Mouse (Mus musculus) urinary bladder, postnatal 4 days (tissue): Measurements from ENCODE around the gene Capza1.
"Not testable (repeated sequence)": the region's sequence is repeated elsewhere in the genome, so short reads cannot be mapped to it uniquely, and the experiment has no call there.

Source experiments
- DNase-seq, 2 experiments: peaks; one replicate each; pipeline ENCODE4 v3.0.0; 2021 to 2022; ENCODE audit warnings: low spot score in 2 of 2

The Capza1 gene

DNA sequence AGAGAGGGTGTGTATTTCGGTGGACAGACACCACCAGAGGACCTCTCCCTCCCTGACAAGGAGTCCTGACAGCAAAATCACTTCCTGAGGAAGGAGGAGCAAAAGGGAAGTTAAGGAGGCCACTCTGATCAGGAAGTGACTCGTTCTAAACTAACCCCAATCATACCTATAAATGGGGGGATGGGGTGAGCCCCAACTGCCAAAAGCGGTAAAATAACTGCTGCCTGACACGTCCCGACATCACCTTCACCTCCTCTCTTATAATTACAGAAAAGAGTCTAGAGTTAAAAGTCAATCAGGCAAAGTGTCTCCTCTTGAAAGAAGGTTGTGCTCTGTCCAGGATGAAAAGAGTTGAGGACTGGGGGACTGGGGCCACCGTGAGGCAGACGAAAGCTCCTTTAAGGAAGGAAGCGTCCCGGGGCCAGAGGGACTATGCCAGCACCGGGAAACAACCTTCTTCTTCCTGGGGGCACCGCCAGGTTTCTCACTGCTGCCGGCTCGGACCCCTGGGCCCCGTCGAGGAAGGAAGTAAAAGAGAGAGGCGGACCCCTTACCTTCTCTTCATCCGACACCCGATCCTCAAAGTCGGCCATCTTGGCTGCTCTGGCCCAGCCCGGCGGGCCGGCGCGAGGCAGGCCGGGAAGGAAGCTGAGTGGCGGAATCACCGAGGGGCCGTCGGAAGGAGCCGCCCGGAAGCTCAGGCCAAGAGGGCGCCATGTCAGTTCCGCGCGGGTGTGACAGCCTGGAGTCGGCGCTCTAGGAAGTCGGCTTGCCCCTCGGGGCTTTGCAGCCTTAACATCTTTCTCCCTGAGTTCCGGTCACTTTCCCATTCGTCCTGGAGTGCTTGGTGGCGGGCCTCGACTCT, at the start of gene Capza1, which contains the start of gene St7l:
Gene Capza1 (minus strand): TSS at position 720 of the 865 bp plus-strand sequence.
Gene St7l (plus strand): TSS at position 220 of the 865 bp plus-strand sequence.
- peak; percentile 87 to 91 for DNase-seq

DNA sequence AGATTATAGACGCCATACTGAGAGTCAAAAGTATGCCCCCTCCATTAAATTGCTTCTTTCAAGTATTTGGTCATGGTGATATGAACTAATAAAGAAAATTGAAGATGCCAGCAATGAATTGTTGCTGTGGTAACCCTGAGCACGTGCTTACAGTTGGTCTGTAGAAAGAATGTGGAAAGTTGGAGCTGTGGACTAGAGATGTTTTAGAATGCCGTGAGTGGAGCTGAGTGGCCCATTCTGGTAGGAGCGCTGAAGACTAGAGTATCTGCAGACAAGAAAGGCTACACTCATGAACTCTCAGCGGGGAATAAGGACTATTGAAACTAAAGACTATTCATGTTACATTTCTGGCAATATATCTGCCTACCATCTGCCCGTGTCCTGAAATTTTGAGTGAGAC, 44.9 kb upstream of the Capza1 start:
- DNase-seq: no peak

DNA sequence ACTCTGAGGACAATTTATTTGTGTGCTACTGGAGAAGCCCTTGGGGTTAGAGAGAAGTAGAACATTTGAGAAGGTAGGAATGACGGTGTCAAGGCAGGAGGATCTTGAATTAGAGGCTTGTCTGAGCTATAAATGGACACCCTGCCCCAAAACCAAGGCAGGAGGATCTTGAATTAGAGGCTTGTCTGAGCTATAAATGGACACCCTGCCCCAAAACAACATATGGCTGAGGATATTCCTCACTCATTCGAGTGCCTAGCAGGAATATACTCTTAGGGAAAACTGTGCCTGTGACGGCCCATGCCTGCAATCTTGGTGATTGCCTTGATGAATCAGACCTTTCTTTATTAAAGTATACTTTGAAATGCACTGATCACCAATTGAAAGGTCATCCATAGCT, 41.7 kb upstream of the Capza1 start:
- DNase-seq: no peak

DNA sequence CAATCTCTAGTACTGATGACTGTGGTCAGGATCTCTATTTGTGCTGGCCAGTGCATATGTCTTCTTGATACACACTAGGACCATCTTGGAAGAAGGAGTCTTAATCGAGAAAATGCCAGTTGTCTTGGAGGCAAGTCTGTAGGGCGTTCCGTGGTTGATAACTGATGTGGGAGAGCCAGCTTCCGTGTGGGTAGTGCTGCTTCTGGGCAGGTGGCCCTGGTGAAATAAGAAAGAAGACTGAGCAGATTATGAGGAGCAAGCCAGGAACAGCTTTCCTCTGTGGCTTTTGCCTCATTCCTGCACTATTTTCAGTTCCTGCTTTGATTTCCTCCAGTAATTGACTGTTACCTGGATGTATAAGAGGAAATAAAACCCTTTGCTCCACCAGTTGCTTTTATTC, 41.1 kb upstream of the Capza1 start:
- no peak for DNase-seq

DNA sequence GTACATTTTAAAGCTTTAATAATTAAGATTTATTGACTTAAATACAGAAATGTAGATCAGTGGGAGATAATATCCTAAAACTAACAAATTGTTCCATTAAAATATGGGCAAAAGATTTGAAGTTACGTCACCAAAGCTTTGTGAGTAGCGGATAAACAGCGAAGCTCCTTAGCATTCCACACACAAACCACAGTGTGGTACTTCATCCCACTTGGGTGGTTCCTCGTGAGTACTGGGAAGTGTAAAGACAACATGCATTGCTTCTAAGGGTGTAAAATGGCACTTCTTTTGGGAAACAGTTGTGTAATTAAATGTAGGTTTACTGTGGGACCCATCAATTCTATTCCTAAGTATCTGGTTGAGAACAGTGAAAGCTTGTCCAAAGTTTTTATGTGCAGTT, 36.8 kb upstream of the Capza1 start:
- no peak for DNase-seq

DNA sequence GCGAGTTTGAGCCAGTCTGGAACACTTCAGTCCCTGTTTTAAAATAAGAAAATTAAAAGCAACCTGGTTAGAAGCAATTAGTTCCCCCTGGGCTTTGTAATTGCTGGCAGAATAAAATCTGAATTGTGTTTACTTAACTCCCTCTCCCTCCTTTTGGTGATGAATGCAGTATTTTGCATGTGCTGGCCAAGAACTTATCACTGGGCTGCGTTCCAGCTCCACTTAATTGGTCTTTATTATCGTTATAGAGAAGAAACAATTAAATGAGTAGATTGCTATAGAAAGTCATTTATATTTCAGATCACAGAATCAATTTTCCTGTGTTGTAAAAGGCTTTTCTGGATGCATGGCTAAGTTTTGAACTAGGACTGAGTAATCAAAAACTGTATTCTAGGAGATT, 31.8 kb upstream of the Capza1 start:
- DNase-seq: no peak

DNA sequence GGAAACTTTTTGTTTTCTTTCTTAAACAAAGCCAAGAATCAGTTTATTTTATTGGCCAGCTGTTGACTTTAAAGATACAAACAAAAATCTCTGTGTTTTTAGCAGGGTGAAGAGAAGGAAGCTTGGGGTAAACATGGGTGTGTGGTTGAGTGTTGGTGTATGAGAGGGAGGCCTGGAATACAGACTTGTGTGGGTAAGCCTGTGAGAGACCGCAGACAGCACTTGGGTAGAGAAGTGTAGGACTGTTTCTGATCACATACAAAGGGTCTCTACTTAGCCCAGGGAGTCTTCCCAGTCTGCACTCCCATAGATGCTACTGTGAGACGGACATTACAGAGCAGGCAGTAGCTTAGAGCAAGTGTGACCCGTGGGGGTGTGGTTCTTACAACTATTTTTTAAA, 24.3 kb upstream of the Capza1 start:
- DNase-seq: no peak

DNA sequence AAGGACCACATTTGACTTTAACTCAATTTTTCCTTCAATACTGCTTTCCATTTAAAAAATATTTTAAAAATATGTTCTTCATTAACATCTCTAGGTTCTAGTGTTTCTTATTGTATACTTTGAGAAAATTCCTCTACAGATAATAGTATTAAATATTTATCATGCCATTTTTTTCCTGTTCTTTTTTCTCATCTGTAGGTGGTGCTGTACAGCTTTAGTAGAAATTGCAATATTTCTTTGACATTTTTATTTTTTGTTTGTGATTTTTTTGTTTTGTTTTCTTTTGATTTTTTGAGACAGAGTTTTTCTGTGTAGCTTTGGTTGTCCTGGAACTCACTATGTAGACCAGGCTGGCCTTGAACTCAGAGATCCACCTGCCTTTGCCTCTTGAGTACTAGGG, 5.3 kb upstream of the Capza1 start:
- DNase-seq: no peak

DNA sequence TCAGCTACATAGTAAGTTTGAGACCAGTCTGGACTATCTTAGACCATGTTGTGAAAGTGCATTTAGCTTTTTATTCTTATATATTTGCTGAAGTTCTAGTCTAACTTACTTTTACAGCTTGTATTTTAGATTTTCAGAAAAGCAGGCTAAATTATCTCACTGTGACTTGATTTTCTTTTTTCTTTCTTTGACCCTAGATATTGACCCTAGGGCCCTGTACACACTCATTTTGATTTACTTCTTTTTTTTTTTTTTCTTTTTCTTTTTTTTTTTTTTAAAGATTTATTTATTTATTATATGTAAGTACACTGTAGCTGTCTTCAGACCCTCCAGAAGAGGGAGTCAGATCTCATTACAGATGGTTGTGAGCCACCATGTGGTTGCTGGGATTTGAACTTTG, 2.4 kb upstream of the Capza1 start:
- DNase-seq: not testable (repeated sequence)

DNA sequence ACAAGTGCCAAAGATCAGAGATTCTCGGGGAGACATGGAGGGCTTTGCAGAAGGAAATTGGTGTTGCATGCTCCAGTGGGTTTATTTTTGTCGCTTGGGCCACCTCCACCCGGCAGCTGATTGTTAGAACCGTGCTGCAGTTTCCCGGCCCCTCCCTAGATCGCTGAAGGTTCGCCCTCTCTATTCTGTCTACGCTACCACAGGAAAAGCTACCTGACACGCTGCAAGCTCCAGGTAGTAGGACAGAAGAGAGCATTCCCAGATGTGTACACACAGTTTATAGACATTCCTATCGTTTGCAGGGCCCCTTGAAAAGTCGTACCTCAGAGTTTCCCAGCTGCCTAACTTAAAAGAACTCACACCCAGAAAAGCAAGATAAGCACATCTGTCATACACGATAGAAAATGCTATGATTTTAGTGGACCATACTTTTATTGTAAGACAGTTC, 1.1 kb upstream of the Capza1 start:
- no peak for DNase-seq

DNA sequence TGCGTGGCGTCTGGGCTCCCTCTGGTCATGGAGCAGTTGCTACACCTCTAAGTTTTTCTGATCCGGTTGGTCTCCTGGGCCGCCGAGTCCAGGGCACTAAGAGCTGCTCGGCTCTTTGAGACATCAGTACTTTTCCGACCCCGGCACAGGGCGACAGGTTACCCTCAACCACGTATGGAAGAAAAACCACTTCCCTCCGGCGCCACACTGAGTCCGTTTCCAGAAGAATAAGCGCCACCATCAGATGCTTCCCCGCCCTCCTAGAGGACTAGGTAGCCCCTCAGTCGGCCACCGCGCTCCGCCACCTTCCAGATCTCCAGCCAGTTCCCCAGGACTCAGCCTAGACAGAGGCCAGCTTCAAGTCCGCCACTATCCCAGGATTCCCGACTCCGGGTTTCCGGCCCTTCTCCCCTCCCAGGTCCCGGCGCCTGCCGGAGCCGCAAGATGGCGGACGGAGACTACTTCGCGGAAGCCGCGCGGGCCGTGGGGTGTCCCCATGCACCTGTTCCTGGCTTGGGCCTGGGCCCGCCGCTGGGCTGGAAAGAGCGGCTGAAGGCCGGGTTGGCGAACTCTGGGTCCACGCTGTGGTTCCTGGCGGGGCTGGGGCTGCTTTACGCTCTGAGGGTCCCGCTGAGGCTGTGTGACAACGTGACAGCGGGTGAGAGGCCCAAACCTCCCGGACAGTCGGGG, 491 bp upstream of the Capza1 start:
- peak; percentile 85 to 90 for DNase-seq

DNA sequence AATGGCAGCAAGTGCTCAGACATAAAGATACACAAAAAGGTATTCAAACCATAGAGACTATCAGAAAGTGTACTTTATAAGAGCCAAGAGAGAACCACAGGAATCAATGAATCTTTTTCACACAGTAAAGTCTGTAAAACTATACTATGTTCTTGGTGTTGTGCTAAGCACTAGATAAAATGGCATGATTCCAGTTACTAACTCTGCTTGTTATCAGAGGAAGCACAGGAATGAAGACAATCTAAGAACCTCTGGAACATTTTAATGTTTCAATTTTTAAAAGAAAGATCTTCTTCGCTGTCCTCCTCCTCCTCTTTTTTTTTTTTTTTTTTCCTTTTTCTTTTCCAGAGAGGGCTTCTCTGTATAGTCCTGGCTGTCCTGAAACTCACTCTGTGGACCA, 5.7 kb downstream of the Capza1 start:
- DNase-seq: no peak

DNA sequence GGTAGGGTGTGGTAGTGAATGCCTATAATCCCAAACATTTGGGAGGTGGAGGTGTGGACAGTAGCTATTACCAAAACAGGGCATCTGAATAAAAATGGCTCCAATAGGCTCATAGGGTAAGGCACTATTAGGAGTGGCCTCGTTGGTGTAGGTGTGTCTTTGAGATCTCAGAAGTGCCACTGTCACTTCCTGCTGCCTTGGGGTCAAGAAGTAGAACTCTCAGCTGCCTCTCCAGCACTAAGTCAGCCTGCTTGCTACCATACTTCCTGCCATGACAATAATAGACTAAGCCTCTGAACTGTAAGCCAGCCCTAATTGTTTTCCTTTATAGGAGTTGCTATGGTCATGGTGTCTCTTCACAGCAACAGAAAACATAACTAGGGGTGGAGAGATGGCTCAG, 8.2 kb downstream of the Capza1 start:
- no peak for DNase-seq

DNA sequence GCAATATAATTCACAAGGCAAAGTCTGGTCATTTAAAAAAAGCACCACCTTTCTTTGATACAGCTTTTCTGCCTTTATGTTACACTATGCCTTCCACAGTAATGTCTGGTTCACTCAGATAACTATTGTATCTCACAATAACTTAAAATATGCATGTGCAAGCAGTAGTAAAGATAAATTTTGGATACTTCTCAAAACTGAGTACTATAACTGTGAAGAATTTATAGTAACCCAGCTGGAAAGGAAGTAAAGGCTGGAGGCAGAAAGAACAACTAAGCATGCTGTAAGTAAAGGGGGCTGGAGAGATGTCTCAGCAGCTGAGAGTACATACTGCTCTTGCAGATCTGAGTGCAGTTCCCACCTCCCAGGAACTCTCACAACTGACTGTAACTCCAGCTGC, 9.4 kb downstream of the Capza1 start:
- DNase-seq: no peak

DNA sequence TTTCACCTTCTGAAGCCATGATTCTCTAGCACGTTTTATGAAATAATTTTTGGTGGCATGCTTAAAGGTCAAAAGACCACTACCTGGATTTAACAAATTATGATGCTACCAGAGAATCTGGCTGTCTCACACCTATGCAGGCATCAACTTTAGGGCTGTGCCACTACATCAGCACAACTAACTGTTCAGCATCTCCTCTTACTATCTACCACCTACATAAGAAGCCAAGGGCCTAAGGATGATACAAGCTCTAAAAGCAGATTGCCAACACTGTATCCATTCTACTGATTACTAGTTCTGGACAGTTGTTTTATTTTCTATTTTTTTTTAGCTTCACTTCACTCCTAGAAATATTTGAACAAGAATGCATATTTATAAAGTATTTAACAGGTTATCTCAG, 9.8 kb downstream of the Capza1 start:
- no peak for DNase-seq

DNA sequence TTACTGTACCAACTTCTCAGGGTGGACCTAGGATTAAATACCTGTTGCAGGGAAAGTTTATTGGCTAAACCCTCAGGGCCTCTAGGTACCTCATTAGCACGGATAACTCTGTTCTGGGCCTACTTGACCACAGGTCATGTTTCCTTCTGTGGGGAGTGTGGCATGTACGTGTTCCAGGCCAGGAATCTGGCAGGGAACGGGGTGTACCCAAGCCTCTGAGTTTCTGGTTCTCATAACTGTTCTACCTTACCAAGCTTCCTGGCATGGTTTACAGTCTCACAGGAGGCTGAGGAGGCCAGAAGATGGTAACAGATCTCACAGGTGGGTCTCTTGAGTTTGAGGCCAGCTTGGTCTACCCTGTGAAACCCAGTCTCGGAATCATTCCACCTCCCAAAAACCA, 17.7 kb downstream of the Capza1 start:
- DNase-seq: no peak

DNA sequence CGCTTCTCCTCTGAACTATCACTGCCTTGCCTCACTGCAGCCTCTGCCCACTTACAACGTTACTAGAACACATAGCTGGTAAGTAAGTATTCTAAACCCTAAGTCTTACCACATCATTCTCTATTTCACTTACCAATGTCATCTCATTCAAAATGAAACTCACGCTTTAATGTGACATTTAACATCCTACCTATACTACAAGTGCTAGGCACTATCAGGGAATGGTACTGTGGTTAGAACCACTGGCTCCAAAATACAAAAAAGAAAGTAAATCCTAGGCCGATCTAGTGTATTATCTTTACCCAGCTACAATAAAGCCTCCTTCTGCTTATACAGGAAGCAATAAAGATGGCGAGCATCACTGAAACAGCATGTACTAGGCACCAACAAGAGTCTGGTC, 23.3 kb downstream of the Capza1 start:
- DNase-seq: no peak

DNA sequence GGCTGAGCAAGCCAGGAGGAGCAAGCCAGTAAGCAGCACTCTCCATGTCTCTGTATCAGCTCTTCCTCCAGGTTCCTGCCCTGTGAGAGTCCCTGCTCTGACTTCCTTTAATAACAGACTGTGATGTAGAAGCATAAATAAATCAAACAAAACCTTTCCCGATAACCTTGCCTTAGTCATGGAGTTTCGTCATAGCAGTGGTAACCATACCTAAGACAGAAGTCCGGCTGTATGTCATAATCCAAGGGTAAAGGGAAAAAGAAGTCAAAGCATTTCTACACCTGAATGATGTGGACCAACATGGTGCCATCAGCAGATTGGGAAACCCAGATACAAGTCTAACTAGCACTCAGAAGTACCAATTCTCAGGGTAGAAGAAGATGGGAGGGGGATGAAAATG, 28.5 kb downstream of the Capza1 start:
- DNase-seq: no peak

DNA sequence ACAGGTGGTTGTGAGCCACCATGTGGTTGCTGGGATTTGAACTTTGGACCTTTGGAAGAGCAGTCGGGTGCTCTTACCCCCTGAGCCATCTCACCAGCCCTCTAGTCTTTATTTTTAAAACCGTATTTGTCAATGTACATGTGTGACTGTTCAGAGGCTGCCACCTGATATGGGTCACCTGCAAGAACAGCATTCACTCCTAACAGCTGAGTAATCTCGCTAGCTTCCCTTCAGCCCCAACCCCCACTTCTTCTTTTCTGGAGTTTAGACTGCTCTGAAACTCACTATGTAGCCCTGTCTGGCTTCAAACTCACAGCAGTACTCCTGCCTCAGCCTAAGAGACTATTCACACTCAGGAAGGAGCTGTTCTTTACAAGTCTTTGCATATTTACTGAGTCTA, 41.9 kb downstream of the Capza1 start:
- no peak for DNase-seq

DNA sequence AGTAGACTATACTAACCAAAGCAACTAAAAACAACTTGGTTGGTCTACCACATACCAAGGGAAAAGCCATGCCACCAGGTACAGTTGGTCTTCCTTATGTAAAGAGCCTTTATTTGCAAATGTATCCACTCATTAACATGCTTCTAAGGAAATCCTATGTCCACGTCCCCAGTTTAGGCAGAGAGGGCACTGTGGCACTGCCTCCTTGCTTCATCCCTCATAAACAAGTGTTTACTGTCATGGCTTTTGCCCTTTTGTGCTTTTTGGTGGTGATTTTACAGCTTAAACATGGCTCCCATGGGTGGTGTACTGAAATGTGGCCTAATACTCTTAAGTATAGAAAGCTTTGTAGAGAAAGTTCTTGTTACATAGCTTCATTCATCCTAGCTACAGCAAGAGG, 43.9 kb downstream of the Capza1 start:
- DNase-seq: no peak

DNA sequence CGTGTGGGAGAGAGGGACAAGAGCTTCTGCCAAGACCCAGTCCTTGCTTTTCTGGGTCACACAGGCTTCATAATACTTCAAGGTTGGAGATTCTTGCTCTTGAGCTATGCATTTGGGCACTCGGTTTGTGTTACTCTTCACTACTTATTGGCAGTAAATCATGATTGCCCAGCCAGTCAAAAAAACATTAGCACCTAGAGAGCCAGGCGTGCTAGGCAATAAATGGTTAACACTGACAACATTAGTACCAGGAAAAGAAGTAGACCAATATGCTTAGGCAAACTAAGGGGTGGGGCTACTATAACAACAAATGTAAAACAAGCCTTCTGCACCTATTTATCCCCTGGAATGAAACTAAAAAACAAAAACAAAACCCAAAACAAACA, 45.6 kb downstream of the Capza1 start:
- DNase-seq: no peak

DNA sequence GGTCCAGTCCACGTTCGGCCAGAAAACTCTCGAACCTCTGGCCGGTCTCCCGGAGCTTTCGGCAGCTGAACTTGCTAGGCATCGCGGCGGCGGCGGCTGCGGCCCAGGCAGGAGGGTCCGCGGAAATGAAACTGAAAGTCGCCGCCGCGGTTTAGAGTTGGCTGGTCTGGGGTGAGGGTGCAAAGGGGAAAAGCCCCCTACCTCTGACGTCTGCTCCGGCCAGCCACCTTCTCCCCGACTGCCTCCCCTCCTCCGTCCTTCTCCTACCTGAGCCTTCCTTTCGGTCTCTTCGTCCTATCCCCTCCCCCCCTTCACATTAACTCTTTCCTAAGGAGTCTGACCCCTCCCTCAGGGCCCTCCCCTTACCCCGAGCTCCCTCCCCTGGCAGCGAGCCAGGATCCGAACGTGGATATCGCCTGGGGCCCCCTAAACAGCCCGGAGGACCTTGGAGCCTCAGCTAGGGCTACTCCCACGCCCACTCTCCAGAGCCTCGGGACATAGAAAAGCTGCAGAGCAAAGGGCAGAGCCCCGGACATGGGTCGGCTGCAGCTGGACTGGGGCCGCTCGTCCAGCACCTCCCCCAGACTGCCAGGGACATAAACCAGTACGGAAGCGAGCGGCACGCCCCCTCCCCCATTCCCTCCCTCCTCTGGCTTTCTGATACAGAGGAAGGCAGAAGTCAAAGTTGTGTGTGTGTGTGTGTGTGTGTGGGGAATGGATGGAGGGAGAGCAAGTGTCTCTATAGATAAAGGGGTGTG, 46.1 kb downstream of the Capza1 start, which contains the start of gene Mov10:
Gene Mov10 (minus strand): TSS at position 573 of the 758 bp plus-strand sequence.
- DNase-seq: peak; percentile 78 to 80
